Mouse (Mus musculus): ENCODE measurements at regions not wholly inside any gene's neighbourhood (a gene's known extent, or its start where the extent isn't known, plus 50 kb on each side); places are given as distances from the start of the nearest gene placed in this dataset.

GRCm38 (mm10) chr2:131673351-131673750 lies 111.3 kb upstream of the Adra1d start:
- no peak for TF ChIP-seq GATA1 (IDR thresholded peaks at IDR 0.05; ENCODE audit: borderline replicate concordance, low read length)
- no peak for TF ChIP-seq FLI1 (IDR thresholded peaks at IDR 0.05; ENCODE audit: low read length)

All from megakaryocyte, embryonic 14.5 days (primary cell).